Mouse (Mus musculus) adrenal gland, adult 8-10 months (tissue): Measurements from ENCODE around the gene Prp2. TPM values are rescaled to one million over a fixed set of nuclear protein-coding genes. Genes with fewer than 3 reads are reported as not detected.
"Not testable (repeated sequence)": the region's sequence is repeated elsewhere in the genome, so short reads cannot be mapped to it uniquely, and the experiment has no call there.

Experiments used
- DNase-seq: peaks from one replicate; pipeline ENCODE4 v3.0.0; 2022
- total RNA-seq, 4 experiments: library from RNA; stranded (reverse); gene quantifications; 2 replicates each; pipeline ENCODE4 v1.2.4; 2022

The Prp2 gene
- total RNA-seq, result not detected

- DNase-seq, result not testable (repeated sequence)
Measured at GRCm38 (mm10) chr6:132595613-132596012, at the start of gene Prp2. Prp2 (plus strand) TSS chr6:132595913.

GRCm38 (mm10) chr6:132569509-132569908 is 26.2 kb upstream of the Prp2 start, which contains the start of gene Prh1:
Prh1 (plus strand) TSS chr6:132569809.
- DNase-seq, result not testable (repeated sequence)

GRCm38 (mm10) chr6:132649399-132649798 is 53.7 kb downstream of the Prp2 start:
- DNase-seq, result no peak

Other genes with a start within 250 kb of the Prp2 start
- not detected for gene Gm8882, start 231.8 kb upstream of the Prp2 start, total RNA-seq
- not detected for gene Prh1, start 26.1 kb upstream of the Prp2 start, total RNA-seq
- not detected for gene A630073D07Rik, start 55.6 kb downstream of the Prp2 start, total RNA-seq
- gene Tas2r120, start 61.0 kb downstream of the Prp2 start, total RNA-seq, result not detected
- not detected for gene Tas2r121, start 105.1 kb downstream of the Prp2 start, total RNA-seq
- not detected for gene Tas2r122, start 116.0 kb downstream of the Prp2 start, total RNA-seq
- not detected for gene Tas2r115, start 142.1 kb downstream of the Prp2 start, total RNA-seq
- not detected for gene Tas2r124, start 158.8 kb downstream of the Prp2 start, total RNA-seq
- gene Tas2r102, start 166.2 kb downstream of the Prp2 start, total RNA-seq, result not detected
- gene Tas2r136, start 182.2 kb downstream of the Prp2 start, total RNA-seq, result not detected
- gene Tas2r117, start 206.9 kb downstream of the Prp2 start, total RNA-seq, result not detected